In genomic region chr3:102152872-102153271, GRCm38 (mm10) we compare ENCODE assay signal across 10 mouse cellular contexts. TPM values are rescaled to one million over a fixed set of nuclear protein-coding genes. Genes with fewer than 3 reads are reported as not detected.
DNase-seq lines count a peak whose midpoint lies in the region; ATAC-seq and TF ChIP-seq lines count a peak whose summit lies in the region.
"Had no signal": no experiment of that assay in that cellular context is flagged by ENCODE, and none has a peak within 500 bp of the region (broad histone marks: within the 10 kb centered on the region; RNA-seq: fewer than 3 reads in every experiment).

No protein-coding gene starts in this region.

- H3K4me2 ChIP-seq in forebrain, embryonic 11.5 days (ENCODE audit: low read depth, low read length, severe bottlenecking): no peak overlapping the region
- H3K4me2 ChIP-seq in forebrain, embryonic 16.5 days (ENCODE audit: low read length): no peak overlapping the region
- peak overlapping the region; percentile 4; the same call in 1 of the 2 replicates for H3K4me2 ChIP-seq in intestine, postnatal 0 days (replicated peaks; ENCODE audit: low read depth)

- no peak for TF ChIP-seq CTCF in E14TG2a.4 (conservative IDR thresholded peaks at IDR 0.05; ENCODE audit: low read length)
- no peak for TF ChIP-seq CTCF in intestine, postnatal 0 days (IDR thresholded peaks at IDR 0.05; ENCODE audit: low read depth)

- H3K36me3 ChIP-seq in forebrain, embryonic 11.5 days (ENCODE audit: control insufficient read depth, insufficient read depth, low read length): no peaks in the 10 kb centered on the region
- H3K36me3 ChIP-seq in forebrain, embryonic 16.5 days (ENCODE audit: control insufficient read depth, insufficient read depth): no peaks in the 10 kb centered on the region
- H3K36me3 ChIP-seq in E14TG2a.4 (ENCODE audit: insufficient read depth, low read length): peaks cover 36% of the 10 kb centered on the region
- peaks cover 7% of the 10 kb centered on the region; the same call in 1 of the 2 replicates for H3K36me3 ChIP-seq in intestine, postnatal 0 days (ENCODE audit: control insufficient read depth, insufficient read depth)

- WGBS in forebrain, embryonic 11.5 days: 10% methylated on average over 4 of the region's 4 CpGs
- 23% methylated on average over 4 of the region's 4 CpGs for WGBS in forebrain, embryonic 16.5 days
- 19% methylated on average over 4 of the region's 4 CpGs for WGBS in intestine, postnatal 0 days

- DNase-seq in forebrain, embryonic 11.5 days (ENCODE audit: low spot score): peak; percentile 55
- peak; percentile 52 to 74 for DNase-seq in lung, adult 18-20 months
- no peak for DNase-seq in gastrocnemius, postnatal 36 days
- DNase-seq in adrenal gland, adult 2 months: no peak
- no peak for DNase-seq in thymus, adult 18-20 months
- DNase-seq: adrenal gland, adult 8-10 months; cerebellum, adult 9-11 months had no signal

- no peak overlapping the region for H3K9ac ChIP-seq in forebrain, embryonic 11.5 days (ENCODE audit: low read length)
- H3K9ac ChIP-seq in forebrain, embryonic 16.5 days (replicated peaks; ENCODE audit: low read depth, low read length): no peak overlapping the region
- H3K9ac ChIP-seq in intestine, postnatal 0 days (ENCODE audit: low read depth, low read length): no peak overlapping the region

- peaks cover 6% of the 10 kb centered on the region; the same call in 1 of the 2 replicates for H3K4me1 ChIP-seq in forebrain, embryonic 11.5 days (replicated peaks; ENCODE audit: control insufficient read depth, insufficient read depth, low read length)
- no peaks in the 10 kb centered on the region for H3K4me1 ChIP-seq in forebrain, embryonic 16.5 days (replicated peaks; ENCODE audit: control insufficient read depth, insufficient read depth, low read length)
- peaks cover 29% of the 10 kb centered on the region for H3K4me1 ChIP-seq in E14TG2a.4 (replicated peaks; ENCODE audit: low read depth, low read length)
- peaks cover 4% of the 10 kb centered on the region; the same call in 1 of the 2 replicates for H3K4me1 ChIP-seq in intestine, postnatal 0 days (replicated peaks; ENCODE audit: control insufficient read depth, insufficient read depth, low read length)

- H3K27me3 ChIP-seq in forebrain, embryonic 11.5 days (ENCODE audit: control insufficient read depth, insufficient read depth, low read length): no peaks in the 10 kb centered on the region
- no peaks in the 10 kb centered on the region for H3K27me3 ChIP-seq in forebrain, embryonic 16.5 days (replicated peaks; ENCODE audit: control insufficient read depth, insufficient read depth, low read length)
- no peaks in the 10 kb centered on the region for H3K27me3 ChIP-seq in E14TG2a.4 (ENCODE audit: insufficient read depth, low read length)
- H3K27me3 ChIP-seq in intestine, postnatal 0 days (replicated peaks; ENCODE audit: control insufficient read depth, insufficient read depth, low read length): no peaks in the 10 kb centered on the region

- H3K27ac ChIP-seq in forebrain, embryonic 11.5 days (ENCODE audit: low read depth, low read length): no peak overlapping the region
- no peak overlapping the region for H3K27ac ChIP-seq in forebrain, embryonic 16.5 days (ENCODE audit: low read length)
- no peak overlapping the region for H3K27ac ChIP-seq in intestine, postnatal 0 days (ENCODE audit: low read depth, low read length)

- intact Hi-C loops in gastrocnemius, postnatal 36 days (cut with DNase I): no loop called here

- peak; percentile 12 for ATAC-seq in forebrain, embryonic 11.5 days (replicated peaks; ENCODE audit: low FRiP score)
- no peak for ATAC-seq in forebrain, embryonic 16.5 days
- ATAC-seq in intestine, postnatal 0 days: peak; percentile 70

- H3K9me3 ChIP-seq in forebrain, embryonic 11.5 days (ENCODE audit: control insufficient read depth, low read length): no peaks in the 10 kb centered on the region
- no peaks in the 10 kb centered on the region for H3K9me3 ChIP-seq in forebrain, embryonic 16.5 days (ENCODE audit: control insufficient read depth, low read length)
- peaks cover 31% of the 10 kb centered on the region for H3K9me3 ChIP-seq in E14TG2a.4 (ENCODE audit: low read length)
- H3K9me3 ChIP-seq in intestine, postnatal 0 days (ENCODE audit: control insufficient read depth): no peaks in the 10 kb centered on the region

- H3K4me3 ChIP-seq in forebrain, embryonic 11.5 days (ENCODE audit: low read depth, low read length): no peak overlapping the region
- no peak overlapping the region for H3K4me3 ChIP-seq in forebrain, embryonic 16.5 days (replicated peaks; ENCODE audit: low read length)
- H3K4me3 ChIP-seq in E14TG2a.4 (replicated peaks; ENCODE audit: low read length): peak overlapping the region; percentile 35; the same call in 1 of the 2 replicates
- H3K4me3 ChIP-seq in intestine, postnatal 0 days (ENCODE audit: low read depth, low read length): no peak overlapping the region

RNA-seq across cellular contexts. Expression of gene Vangl1, which starts 51.6 kb away (rescaled TPM):
- 7.3 and 8.1 TPM in 2 replicates for polyA plus RNA-seq in forebrain, embryonic 11.5 days (2014; fragmentation: Nextera tagmentation; extraction: Ambion mirVana)
- polyA plus RNA-seq in forebrain, embryonic 16.5 days (2015; fragmentation: Nextera tagmentation; extraction: Ambion mirVana): 6.3 and 8.0 TPM in 2 replicates
- 7.2 and 7.4 TPM in 2 replicates for polyA plus RNA-seq in intestine, postnatal 0 days (2015; fragmentation: Nextera tagmentation; extraction: Ambion mirVana)
- 1 to 10 TPM; 2.2 to 3.9 TPM for total RNA-seq in gastrocnemius, postnatal 36 days (2021)
- total RNA-seq in adrenal gland, adult 2 months (2021): 10 to 100 TPM; 33.2 to 33.4 TPM
- 19.4 and 27.3 TPM in 2 replicates for polyA plus RNA-seq in adrenal gland, adult 2 months (2012; rRNA removed)

Comparison
In these comparisons a context has a peak if more than half of its experiments do, and no peak if none do; other contexts are left out.
1. DNase-seq: peak in forebrain, embryonic 11.5 days (single experiment) and lung, adult 18-20 months (2 of 2); none in gastrocnemius, postnatal 36 days (0 of 2), adrenal gland, adult 2 months (single experiment) and thymus, adult 18-20 months (0 of 2).